Mouse (Mus musculus) neural tube, embryonic 14.5 days (tissue): ENCODE measurements around the gene Rnase11. TPM values are rescaled to one million over a fixed set of nuclear protein-coding genes. Genes with fewer than 3 reads are reported as not detected.

Experiments
- ATAC-seq: fragments of 200-750 bp; cut with Nextera tagmentation; 2 replicates; pipeline ENCODE4 v1.8.0; 2017; ENCODE audit warnings: low read depth, mild to moderate bottlenecking, moderate TSS enrichment, moderate library complexity
- H3K27ac ChIP-seq: fragments of 300-500 bp; sonication (generic); 2 replicates; pipeline ENCODE4 v1.5.1; 2014; ENCODE audit warnings: low read depth, mild to moderate bottlenecking, control low read depth, low read length, moderate library complexity, mixed read lengths
- H3K27me3 ChIP-seq: fragments of 300-500 bp; sonication (generic); 2 replicates; pipeline ENCODE4 v1.6.1; 2014; ENCODE audit warnings: low read length; ENCODE audit not compliant: control insufficient read depth, insufficient read depth
- H3K36me3 ChIP-seq: fragments of 300-500 bp; sonication (generic); 2 replicates; pipeline ENCODE4 v1.6.1; 2014; ENCODE audit warnings: low read length, mixed read lengths; ENCODE audit not compliant: control insufficient read depth, insufficient read depth
- H3K4me1 ChIP-seq: fragments of 300-500 bp; sonication (generic); 2 replicates; pipeline ENCODE4 v1.6.1; 2014; ENCODE audit warnings: low read length; ENCODE audit not compliant: control insufficient read depth, insufficient read depth
- H3K4me2 ChIP-seq: fragments of 300-500 bp; sonication (generic); 2 replicates; pipeline ENCODE4 v1.6.1; 2014; ENCODE audit warnings: mild to moderate bottlenecking, low read depth, low read length, control low read depth
- H3K4me3 ChIP-seq: fragments of 300-500 bp; sonication (generic); 2 replicates; pipeline ENCODE4 v1.5.1; 2014; ENCODE audit warnings: low read depth, low read length, control low read depth, mixed read lengths
- H3K9ac ChIP-seq: fragments of 300-500 bp; sonication (generic); replicated peaks from 2 replicates; pipeline ENCODE4 v1.6.1; 2014; ENCODE audit warnings: low read depth, mild to moderate bottlenecking, control low read depth, low read length, mixed read lengths
- H3K9me3 ChIP-seq: fragments of 300-500 bp; sonication (generic); 2 replicates; pipeline ENCODE4 v1.6.1; 2016; ENCODE audit warnings: low read length; ENCODE audit not compliant: control insufficient read depth
- WGBS: fragments of 180-500 bp; shearing (Covaris S2); extraction: QIAGEN DNeasy Blood & Tissue Kit; methylation state at CpG from one replicate; pipeline ENCODE4 v1.1.7; 2014; 5-methylcytosine and 5-hydroxymethylcytosine counted together
- polyA plus RNA-seq: library from polyadenylated mRNA; unstranded; fragments of >200 nt; fragmentation: Nextera tagmentation; extraction: Ambion mirVana; gene quantifications from 2 replicates; pipeline ENCODE4 v1.2.1, GENCODE M21; 2014

The Rnase11 gene
- polyA plus RNA-seq, 1 experiment from 2014 or later: not detected

GRCm38 (mm10) chr14:51007152-51007801 is 42.7 kb downstream of the Rnase11 start, which contains the start of gene Rnase10:
Rnase10 (plus strand) TSS chr14:51007751.
- Histone ChIP-seq H3K36me3 (no peaks in the 10 kb centered on the region), H3K4me2 (no peak within 1 kb of the TSS), H3K9ac (no peak within 1 kb of the TSS), H3K4me3 (no peak within 1 kb of the TSS), H3K9me3 (no peaks in the 10 kb centered on the region), H3K27ac (no peak within 1 kb of the TSS), H3K27me3 (no peaks in the 10 kb centered on the region), H3K4me1 (no peaks in the 10 kb centered on the region)
- 92% methylated on average over 8 of the region's 8 CpGs for WGBS
- ATAC-seq: no peak

Other genes starting within 250 kb of the Rnase11 start
- gene Ccnb1ip1, start 242.4 kb downstream of the Rnase11 start, polyA plus RNA-seq: not detected in 2 replicates
- gene Parp2, start 242.3 kb downstream of the Rnase11 start, polyA plus RNA-seq: 43.7 and 51.5 TPM in 2 replicates
- 3.1 and 6.1 TPM in 2 replicates for gene Tep1, start 179.6 kb downstream of the Rnase11 start, polyA plus RNA-seq
- 1.8 and 2.5 TPM in 2 replicates for gene Klhl33, start 152.7 kb downstream of the Rnase11 start, polyA plus RNA-seq
- gene Osgep, start 125.3 kb downstream of the Rnase11 start, polyA plus RNA-seq: 110 TPM in 2 replicates
- 166 and 180 TPM in 2 replicates for gene Apex1, start 125.2 kb downstream of the Rnase11 start, polyA plus RNA-seq
- 68.4 and 98.6 TPM in 2 replicates for gene Pip4p1, start 119.3 kb downstream of the Rnase11 start, polyA plus RNA-seq
- 15.4 and 22.8 TPM in 2 replicates for gene Pnp, start 119.1 kb downstream of the Rnase11 start, polyA plus RNA-seq
- not detected in 2 replicates for gene Gm49342, start 105.6 kb downstream of the Rnase11 start, polyA plus RNA-seq
- gene Pnp2, start 94.2 kb downstream of the Rnase11 start, polyA plus RNA-seq: 0.46 and 0.51 TPM in 2 replicates
- gene Rnase10, start 42.4 kb downstream of the Rnase11 start, polyA plus RNA-seq: 0.17 TPM in 1 of 2 replicates, not detected in the other
- not detected in 2 replicates for gene Rnase9, start 8.3 kb downstream of the Rnase11 start, polyA plus RNA-seq
- gene Rnase12, start 7.5 kb upstream of the Rnase11 start, polyA plus RNA-seq: not detected in 2 replicates
- not detected in 2 replicates for gene Olfr750, start 24.3 kb upstream of the Rnase11 start, polyA plus RNA-seq
- 12.2 and 17.6 TPM in 2 replicates for gene Rnase4, start 40.9 kb upstream of the Rnase11 start, polyA plus RNA-seq
- gene Ang, start 41.0 kb upstream of the Rnase11 start, polyA plus RNA-seq: 2.7 and 2.9 TPM in 2 replicates
- not detected in 2 replicates for gene Eddm3b, start 64.3 kb upstream of the Rnase11 start, polyA plus RNA-seq
- 0.50 TPM in 1 of 2 replicates, not detected in the other for gene Rnase6, start 73.7 kb upstream of the Rnase11 start, polyA plus RNA-seq
- gene Rnase1, start 96.6 kb upstream of the Rnase11 start, polyA plus RNA-seq: 1.1 and 1.2 TPM in 2 replicates
- not detected in 2 replicates for gene Rnase2b, start 112.1 kb upstream of the Rnase11 start, polyA plus RNA-seq
- not detected in 2 replicates for gene Ang2, start 149.0 kb upstream of the Rnase11 start, polyA plus RNA-seq
- gene Ear14, start 153.2 kb upstream of the Rnase11 start, polyA plus RNA-seq: not detected in 2 replicates
- not detected in 2 replicates for gene Rnase2a, start 205.9 kb upstream of the Rnase11 start, polyA plus RNA-seq